Mouse (Mus musculus) stomach, embryonic 16.5 days (tissue): ENCODE measurements at regions not wholly inside any gene's neighbourhood (a gene's known extent, or its start where the extent isn't known, plus 50 kb on each side); places are given as distances from the start of the nearest gene placed in this dataset.

Experiments used
- ATAC-seq: fragments of 200-750 bp; cut with Nextera tagmentation; 2 replicates; pipeline ENCODE4 v1.8.0; 2017; ENCODE audit warnings: moderate number of reproducible peaks, moderate TSS enrichment; ENCODE audit not compliant: insufficient read depth, low FRiP score
- H3K27ac ChIP-seq: fragments of 300-500 bp; sonication (generic); 2 replicates; pipeline ENCODE4 v1.5.1; 2014; ENCODE audit warnings: low read length
- H3K27me3 ChIP-seq: fragments of 300-500 bp; sonication (generic); 2 replicates; pipeline ENCODE4 v1.6.1; 2014; ENCODE audit warnings: low read length, control low read depth, mixed read lengths; ENCODE audit not compliant: control insufficient read depth, insufficient read depth
- H3K36me3 ChIP-seq: fragments of 300-500 bp; sonication (generic); 2 replicates; pipeline ENCODE4 v1.6.1; 2014; ENCODE audit warnings: low read length; ENCODE audit not compliant: control insufficient read depth, insufficient read depth
- H3K4me1 ChIP-seq: fragments of 300-500 bp; sonication (generic); 2 replicates; pipeline ENCODE4 v1.6.1; 2014; ENCODE audit warnings: low read length, control low read depth, mixed read lengths; ENCODE audit not compliant: control insufficient read depth, insufficient read depth
- H3K4me2 ChIP-seq: fragments of 300-500 bp; sonication (generic); 2 replicates; pipeline ENCODE4 v1.6.1; 2014; ENCODE audit warnings: low read depth, low read length, mixed read lengths
- H3K4me3 ChIP-seq: fragments of 300-500 bp; sonication (generic); replicated peaks from 2 replicates; pipeline ENCODE4 v1.5.1; 2014; ENCODE audit warnings: mild to moderate bottlenecking, low read length
- H3K9ac ChIP-seq: fragments of 300-500 bp; sonication (generic); 2 replicates; pipeline ENCODE4 v1.6.1; 2014; ENCODE audit warnings: low read length
- H3K9me3 ChIP-seq: fragments of 300-500 bp; sonication (generic); replicated peaks from 2 replicates; pipeline ENCODE4 v1.6.1; 2016; ENCODE audit warnings: low read length, control low read depth; ENCODE audit not compliant: control insufficient read depth
- WGBS: fragments of 180-500 bp; shearing (Covaris S2); extraction: QIAGEN DNeasy Blood & Tissue Kit; methylation state at CpG from one replicate; pipeline ENCODE4 v1.1.7; 2014; 5-methylcytosine and 5-hydroxymethylcytosine counted together

- Histone ChIP-seq H3K36me3 (no peaks in the 10 kb centered on the region), H3K4me1 (no peaks in the 10 kb centered on the region), H3K4me3 (no peak overlapping the region), H3K27me3 (no peaks in the 10 kb centered on the region), H3K9me3 (no peaks in the 10 kb centered on the region), H3K4me2 (no peak overlapping the region), H3K27ac (no peak overlapping the region), H3K9ac (no peak overlapping the region)
- no peak for ATAC-seq
- WGBS: 72% methylated on average over 4 of the region's 4 CpGs
Observed at GRCm38 (mm10) chr1:184503827-184504355, 228.5 kb downstream of the Hlx start.

GRCm38 (mm10) chr1:184500702-184501101 lies 231.7 kb downstream of the Hlx start:
- no peaks in the 10 kb centered on the region for H3K9me3 ChIP-seq
- H3K4me3 ChIP-seq: no peak overlapping the region
- no peaks in the 10 kb centered on the region for H3K4me1 ChIP-seq
- no peak for ATAC-seq
- H3K27ac ChIP-seq: no peak overlapping the region
- no peaks in the 10 kb centered on the region for H3K27me3 ChIP-seq
- H3K4me2 ChIP-seq: no peak overlapping the region
- no peaks in the 10 kb centered on the region for H3K36me3 ChIP-seq
- 64% methylated on average over 5 of the region's 5 CpGs for WGBS
- H3K9ac ChIP-seq: no peak overlapping the region

GRCm38 (mm10) chr1:184498909-184499525 lies 233.4 kb downstream of the Hlx start:
- 61% methylated on average over 11 of the region's 11 CpGs for WGBS
- Histone ChIP-seq H3K4me1 (no peaks in the 10 kb centered on the region), H3K4me3 (no peak overlapping the region), H3K36me3 (no peaks in the 10 kb centered on the region), H3K27me3 (no peaks in the 10 kb centered on the region), H3K27ac (no peak overlapping the region), H3K9ac (no peak overlapping the region), H3K4me2 (no peak overlapping the region), H3K9me3 (no peaks in the 10 kb centered on the region)
- ATAC-seq: no peak

DNA sequence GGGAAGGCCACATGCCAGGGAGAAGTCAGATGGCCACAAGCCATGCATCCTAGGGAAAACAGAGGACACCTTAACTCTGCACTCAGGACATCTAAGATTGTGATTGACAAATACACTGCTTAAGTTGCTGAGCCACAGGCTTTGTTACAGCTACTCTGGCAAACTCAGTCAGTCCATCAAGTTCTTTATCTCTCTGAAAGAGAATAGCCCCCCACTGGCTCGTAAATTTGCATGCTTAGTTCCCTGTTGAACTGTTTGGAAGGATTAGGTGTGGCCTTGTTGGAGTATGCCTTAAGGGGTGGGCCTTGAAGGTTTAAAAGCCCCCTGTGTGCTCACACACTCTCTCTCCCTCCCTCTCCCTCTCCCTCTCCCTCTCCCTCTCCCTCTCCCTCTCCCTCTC lies 235.4 kb downstream of the Hlx start:
- 44% methylated on average over 1 of the region's 1 CpGs for WGBS

GRCm38 (mm10) chr1:184493811-184494210 lies 238.6 kb downstream of the Hlx start:
- Histone ChIP-seq H3K4me3 (no peak overlapping the region), H3K9me3 (no peaks in the 10 kb centered on the region), H3K27me3 (no peaks in the 10 kb centered on the region; the same call in 1 of the 2 replicates), H3K4me2 (no peak overlapping the region), H3K27ac (no peak overlapping the region), H3K36me3 (no peaks in the 10 kb centered on the region), H3K4me1 (no peaks in the 10 kb centered on the region), H3K9ac (no peak overlapping the region)
- no peak for ATAC-seq
- 63% methylated on average over 8 of the region's 8 CpGs for WGBS

More for the DNA sequence above, 235.4 kb downstream of the Hlx start:
- no peak overlapping the region for H3K4me3 ChIP-seq
- no peak overlapping the region for H3K4me2 ChIP-seq
- H3K36me3 ChIP-seq: no peaks in the 10 kb centered on the region
- no peak overlapping the region for H3K27ac ChIP-seq
- no peaks in the 10 kb centered on the region for H3K9me3 ChIP-seq
- no peak overlapping the region for H3K9ac ChIP-seq
- ATAC-seq: no peak
- no peaks in the 10 kb centered on the region for H3K4me1 ChIP-seq
- no peaks in the 10 kb centered on the region for H3K27me3 ChIP-seq

- no peaks in the 10 kb centered on the region for H3K36me3 ChIP-seq
- H3K9me3 ChIP-seq: no peaks in the 10 kb centered on the region
- ATAC-seq: no peak
- H3K4me1 ChIP-seq: no peaks in the 10 kb centered on the region
- no peaks in the 10 kb centered on the region; the same call in 1 of the 2 replicates for H3K27me3 ChIP-seq
- H3K9ac ChIP-seq: no peak overlapping the region
- no peak overlapping the region for H3K4me2 ChIP-seq
- no peak overlapping the region for H3K27ac ChIP-seq
- H3K4me3 ChIP-seq: no peak overlapping the region
- WGBS: 92% methylated on average over 3 of the region's 3 CpGs
Observed at GRCm38 (mm10) chr1:184492115-184492514, 240.3 kb downstream of the Hlx start.

- Histone ChIP-seq H3K4me1 (no peaks in the 10 kb centered on the region), H3K4me3 (no peak overlapping the region), H3K9me3 (no peaks in the 10 kb centered on the region), H3K27ac (no peak overlapping the region), H3K27me3 (no peaks in the 10 kb centered on the region; the same call in 1 of the 2 replicates), H3K36me3 (no peaks in the 10 kb centered on the region), H3K4me2 (no peak overlapping the region), H3K9ac (no peak overlapping the region)
- 73% methylated on average over 4 of the region's 4 CpGs for WGBS
- no peak for ATAC-seq
Observed at GRCm38 (mm10) chr1:184491252-184491651, 241.2 kb downstream of the Hlx start.

GRCm38 (mm10) chr1:184487409-184487808 lies 245.0 kb downstream of the Hlx start:
- no peaks in the 10 kb centered on the region; the same call in none of the 2 replicates for H3K27me3 ChIP-seq
- H3K9me3 ChIP-seq: no peaks in the 10 kb centered on the region
- no peak overlapping the region for H3K4me2 ChIP-seq
- ATAC-seq: no peak
- H3K36me3 ChIP-seq: no peaks in the 10 kb centered on the region
- 57% methylated on average over 6 of the region's 6 CpGs for WGBS
- no peak overlapping the region for H3K9ac ChIP-seq
- no peak overlapping the region for H3K4me3 ChIP-seq
- H3K4me1 ChIP-seq: no peaks in the 10 kb centered on the region
- H3K27ac ChIP-seq: no peak overlapping the region

GRCm38 (mm10) chr1:184484801-184485200 lies 247.6 kb downstream of the Hlx start:
- no peak for ATAC-seq
- WGBS: 70% methylated on average over 8 of the region's 8 CpGs
- no peak overlapping the region for H3K4me2 ChIP-seq

More at GRCm38 (mm10) chr1:184484801-184485200, 247.6 kb downstream of the Hlx start:
- Histone ChIP-seq H3K27me3 (no peaks in the 10 kb centered on the region; the same call in 1 of the 2 replicates), H3K4me3 (no peak overlapping the region), H3K4me1 (no peaks in the 10 kb centered on the region), H3K9me3 (no peaks in the 10 kb centered on the region), H3K9ac (no peak overlapping the region), H3K36me3 (no peaks in the 10 kb centered on the region), H3K27ac (no peak overlapping the region)
